ENCODE assay signal across 8 mouse cellular contexts in the genomic region with DNA sequence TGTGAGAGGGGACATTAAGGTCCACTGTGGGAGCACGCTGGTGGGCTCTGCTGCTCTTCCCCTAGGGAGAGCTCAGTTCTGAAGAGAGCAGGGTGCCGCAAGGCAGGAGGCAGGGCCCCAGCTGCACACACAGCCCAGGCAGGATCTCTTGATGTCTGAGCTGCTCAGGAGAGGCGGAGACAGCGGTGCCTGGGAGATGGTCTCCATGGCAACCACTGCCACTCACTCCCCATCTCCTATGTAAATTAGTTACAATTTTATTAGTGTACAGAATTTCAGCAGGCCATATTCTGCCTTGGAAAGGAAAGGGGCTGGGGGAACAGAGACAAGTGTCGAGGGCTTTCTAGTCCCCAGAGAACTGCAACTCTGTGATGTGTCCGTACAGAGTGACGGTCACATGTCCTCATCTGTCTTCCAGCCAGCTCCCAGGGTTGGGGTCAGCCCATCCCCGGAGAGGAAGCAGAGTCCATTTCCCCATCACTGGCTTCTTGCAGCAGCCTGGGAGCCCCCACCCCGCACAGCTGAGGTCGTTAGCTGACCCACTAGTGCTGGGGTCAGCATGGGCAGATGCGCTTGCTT. TPM values are rescaled to one million over a fixed set of nuclear protein-coding genes. Genes with fewer than 3 reads are reported as not detected.
DNase-seq lines count a peak whose midpoint lies in the region; ATAC-seq and TF ChIP-seq lines count a peak whose summit lies in the region.

No protein-coding gene starts in this region.

- DNase-seq in 3T3-L1 (ENCODE audit: low read depth, low spot score) (peak; percentile 31), NIH3T3 (ENCODE audit: low read depth) (peak; percentile 65)
- peak; percentile 92 for DNase-seq in forebrain, postnatal 0 days
- DNase-seq in left cerebral cortex, postnatal 10 days (ENCODE audit: extremely low spot score in 1 of 2, low spot score in 2 of 2): peak; percentile 87 to 90
- peak; percentile 69 for DNase-seq in naive thymus-derived CD4-positive, alpha-beta T cell, adult 2 months (ENCODE audit: low read depth)
- peak; percentile 64 to 83 for DNase-seq in thymus, postnatal 36 days
- DNase-seq in urinary bladder, postnatal 14 days (ENCODE audit: low spot score): no peak

- intact Hi-C loops in left cerebral cortex, postnatal 10 days (cut with DNase I): no loop called here

- H3K4me1 ChIP-seq in forebrain, postnatal 0 days (ENCODE audit: insufficient read depth): peaks cover 30% of the 10 kb centered on the region
- peaks cover 42% of the 10 kb centered on the region for H3K4me1 ChIP-seq in intestine, embryonic 15.5 days (replicated peaks)

- ATAC-seq in forebrain, postnatal 0 days: peak; percentile 98
- ATAC-seq in intestine, embryonic 15.5 days: peak; percentile 82

- 7% methylated on average over 11 of the region's 11 CpGs for WGBS in forebrain, postnatal 0 days
- 12% methylated on average over 11 of the region's 11 CpGs for WGBS in intestine, embryonic 15.5 days

- H3K36me3 ChIP-seq in forebrain, postnatal 0 days (ENCODE audit: insufficient read depth): no peaks in the 10 kb centered on the region
- no peaks in the 10 kb centered on the region for H3K36me3 ChIP-seq in intestine, embryonic 15.5 days

- H3K9ac ChIP-seq in forebrain, postnatal 0 days: peak overlapping the region; percentile 51
- peak overlapping the region; percentile 28; the same call in 1 of the 2 replicates for H3K9ac ChIP-seq in intestine, embryonic 15.5 days

- no peaks in the 10 kb centered on the region for H3K27me3 ChIP-seq in forebrain, postnatal 0 days (ENCODE audit: insufficient read depth, low read length)
- H3K27me3 ChIP-seq in intestine, embryonic 15.5 days (replicated peaks): no peaks in the 10 kb centered on the region

- no peak overlapping the region for H3K4me3 ChIP-seq in forebrain, postnatal 0 days (ENCODE audit: low read depth, low read length)
- no peak overlapping the region for H3K4me3 ChIP-seq in intestine, embryonic 15.5 days (replicated peaks)

- peak overlapping the region; percentile 96 for H3K27ac ChIP-seq in forebrain, postnatal 0 days (ENCODE audit: low read depth, low read length)
- peak overlapping the region; percentile 82 for H3K27ac ChIP-seq in intestine, embryonic 15.5 days

- TF ChIP-seq CTCF in forebrain, postnatal 0 days (IDR thresholded peaks at IDR 0.05; ENCODE audit: low read depth): no peak; the same call in 1 of the 2 replicates

- no peaks in the 10 kb centered on the region for H3K9me3 ChIP-seq in forebrain, postnatal 0 days (ENCODE audit: low read length)
- H3K9me3 ChIP-seq in intestine, embryonic 15.5 days: no peaks in the 10 kb centered on the region

- H3K4me2 ChIP-seq in forebrain, postnatal 0 days (ENCODE audit: low read depth): peak overlapping the region; percentile 26
- H3K4me2 ChIP-seq in intestine, embryonic 15.5 days (replicated peaks): peak overlapping the region; percentile 19; the same call in 1 of the 2 replicates

RNA-seq across cellular contexts. Expression of gene Cstad, which starts 52.6 kb away (rescaled TPM):
- total RNA-seq in forebrain, postnatal 0 days (2014; rRNA removed): 3.8 and 4.1 TPM in 2 replicates
- 0.65 and 1.2 TPM in 2 replicates for polyA plus RNA-seq in forebrain, postnatal 0 days (2015; fragmentation: Nextera tagmentation; extraction: Ambion mirVana)
- polyA plus RNA-seq in intestine, embryonic 15.5 days (2015; fragmentation: Nextera tagmentation; extraction: Ambion mirVana): 0.63 and 0.72 TPM in 2 replicates
- total RNA-seq in left cerebral cortex, postnatal 10 days (2021): 1 to 10 TPM; 3.1 to 4.8 TPM
